Mouse (Mus musculus) thymus, adult 2 months (tissue): Measurements from ENCODE around the gene Stx5a.

Experiments
- CTCF ChIP-seq: fragments of 200-500 bp; IDR thresholded peaks from 2 replicates; pipeline ENCODE4 v1.5.1; 2012; ENCODE audit warnings: mild to moderate bottlenecking, control low read depth, low read length, moderate library complexity, borderline replicate concordance; ENCODE audit not compliant: control insufficient read depth, poor library complexity, insufficient read depth; ENCODE audit errors: extremely low read depth
- POLR2A ChIP-seq: fragments of 200-500 bp; IDR thresholded peaks from 2 replicates; pipeline ENCODE4 v1.6.1; 2012; ENCODE audit warnings: mild to moderate bottlenecking, low read length, control low read depth, moderate library complexity; ENCODE audit not compliant: control insufficient read depth, poor library complexity, insufficient read depth; ENCODE audit errors: extremely low read depth

DNA sequence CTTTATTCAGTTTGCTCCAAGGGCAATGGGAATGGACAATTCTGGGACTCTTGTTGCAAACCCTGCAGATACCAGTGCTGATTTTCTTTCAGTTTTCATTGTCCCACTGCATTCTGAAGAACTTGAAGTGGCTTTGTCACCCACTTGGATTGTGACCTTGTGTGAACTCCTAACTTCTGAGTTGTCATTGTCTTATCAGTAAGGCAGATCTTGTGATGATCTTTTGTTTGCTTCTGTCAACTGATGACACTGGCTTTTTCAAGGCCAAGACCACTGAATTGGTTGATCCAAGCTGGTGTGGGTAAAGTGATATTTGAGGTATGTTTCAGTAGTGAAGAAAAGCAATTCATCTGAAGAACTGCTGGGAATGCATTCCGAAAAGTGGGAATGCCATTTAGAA is 4.2 kb downstream of the Stx5a start:
- TF ChIP-seq CTCF, result no peak
- TF ChIP-seq POLR2A, result no peak
